ENCODE assay signal across 14 mouse cellular contexts in the genomic region with DNA sequence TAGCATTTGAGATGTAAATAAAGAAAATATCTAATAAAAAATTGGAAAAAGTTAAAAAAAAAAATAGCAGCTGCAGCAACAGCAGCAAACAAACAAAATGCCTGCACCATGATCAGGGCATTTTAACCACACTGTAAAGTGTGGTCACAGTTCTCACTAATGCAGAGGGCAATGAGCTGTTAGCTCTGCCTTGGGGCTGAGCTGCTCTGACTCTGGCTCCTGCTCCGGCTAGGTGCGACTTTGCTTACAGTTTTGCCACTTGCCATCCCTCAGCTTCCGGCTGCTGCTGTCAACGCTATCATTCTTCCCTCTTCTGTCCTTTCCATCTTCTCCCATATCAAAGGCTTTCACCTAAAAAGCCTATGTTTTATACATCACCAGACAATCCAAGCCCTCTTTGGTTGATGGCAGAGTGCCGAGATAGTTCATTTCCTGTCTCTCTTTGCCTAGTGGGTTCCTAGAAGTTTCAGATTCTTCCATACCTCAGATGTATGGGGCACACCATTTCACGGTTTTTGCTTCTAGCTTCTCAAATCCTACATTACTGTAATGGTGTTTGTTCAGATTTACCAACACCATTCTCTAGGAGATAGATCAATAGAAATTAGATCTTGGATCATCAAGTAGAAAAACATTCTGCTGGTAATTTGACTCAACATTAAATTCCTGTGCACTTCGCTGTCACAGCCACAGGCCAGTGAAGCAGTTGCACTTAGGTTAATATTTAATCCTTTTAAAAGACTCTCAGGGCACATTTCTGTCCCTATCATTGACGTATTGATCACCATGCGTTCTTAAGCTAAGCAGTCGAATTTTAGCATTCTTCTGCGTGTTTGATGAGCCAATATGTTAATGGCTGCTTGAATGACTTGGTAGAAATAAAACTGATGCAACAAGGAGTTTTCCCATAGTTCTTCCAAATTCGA.
"Had no signal": no experiment of that assay in that cellular context is flagged by ENCODE, and none has a peak within 500 bp of the region (broad histone marks: within the 10 kb centered on the region; RNA-seq: fewer than 3 reads in every experiment).

No protein-coding gene starts in this region.

- H3K4me1 ChIP-seq: hindbrain, embryonic 15.5 days; limb, embryonic 12.5 days; liver, embryonic 13.5 days; megakaryocyte, embryonic 14.5 days; midbrain, embryonic 15.5 days had no signal

- ATAC-seq: midbrain, embryonic 15.5 days had no signal

- H3K9ac ChIP-seq: hindbrain, embryonic 15.5 days; limb, embryonic 12.5 days; liver, embryonic 13.5 days; midbrain, embryonic 15.5 days had no signal

- H3K27me3 ChIP-seq: hindbrain, embryonic 15.5 days; limb, embryonic 12.5 days; liver, embryonic 13.5 days; megakaryocyte, embryonic 14.5 days; midbrain, embryonic 15.5 days had no signal

- H3K27ac ChIP-seq: hindbrain, embryonic 15.5 days; limb, embryonic 12.5 days; liver, embryonic 13.5 days; macrophage; midbrain, embryonic 15.5 days had no signal

- H3K36me3 ChIP-seq: hindbrain, embryonic 15.5 days; limb, embryonic 12.5 days; liver, embryonic 13.5 days; midbrain, embryonic 15.5 days had no signal

- H3K4me3 ChIP-seq: hindbrain, embryonic 15.5 days; limb, embryonic 12.5 days; liver, embryonic 13.5 days; megakaryocyte, embryonic 14.5 days; midbrain, embryonic 15.5 days had no signal

- H3K9me3 ChIP-seq: hindbrain, embryonic 15.5 days; limb, embryonic 12.5 days; liver, embryonic 13.5 days; megakaryocyte, embryonic 14.5 days; midbrain, embryonic 15.5 days had no signal

- H3K4me2 ChIP-seq: hindbrain, embryonic 15.5 days; limb, embryonic 12.5 days; liver, embryonic 13.5 days; midbrain, embryonic 11.5 days; midbrain, embryonic 15.5 days had no signal

- DNase-seq: kidney, adult 18-20 months; layer of hippocampus, adult 9-11 months; layer of hippocampus, postnatal 36 days; liver, embryonic 13.5 days; lung, adult 2 months; lung, postnatal 10 days; right cerebral cortex, postnatal 14 days; thymus, postnatal 36 days had no signal
